ENCODE assay signal across 8 mouse cellular contexts in the genomic region with DNA sequence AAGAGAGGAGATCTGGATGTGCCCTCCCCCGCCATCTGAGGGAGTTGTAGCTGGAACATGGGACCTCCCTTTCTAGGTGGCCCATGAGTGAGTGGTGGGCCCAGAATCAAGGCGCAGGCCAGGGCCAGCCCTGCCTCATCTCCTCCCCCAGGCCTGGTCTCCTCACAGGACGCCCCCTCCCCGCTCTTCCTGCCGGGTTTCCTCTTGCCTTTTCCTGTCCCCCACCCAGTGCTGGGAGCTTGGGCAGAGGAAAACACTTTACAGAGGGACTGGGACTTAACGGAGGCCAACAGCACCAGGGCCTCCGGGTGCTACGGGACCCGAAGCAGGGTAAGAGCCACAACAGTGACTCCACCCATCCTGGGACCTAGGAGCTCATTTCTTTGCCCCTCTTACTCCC. TPM values are rescaled to one million over a fixed set of nuclear protein-coding genes. Genes with fewer than 3 reads are reported as not detected.
DNase-seq lines count a peak whose midpoint lies in the region; ATAC-seq and TF ChIP-seq lines count a peak whose summit lies in the region.

Gene Rasip1, plus strand, starts transcription at position 228 of the 400 bp plus-strand sequence.

- peaks cover 9% of the 10 kb centered on the region for H3K4me1 ChIP-seq in erythroblast, embryonic 14.5 days (ENCODE audit: control insufficient read depth)
- H3K4me1 ChIP-seq in forebrain, embryonic 13.5 days: peaks cover 8% of the 10 kb centered on the region
- H3K4me1 ChIP-seq in hindbrain, embryonic 13.5 days (replicated peaks): peaks cover 14% of the 10 kb centered on the region
- H3K4me1 ChIP-seq in liver, embryonic 12.5 days: peaks cover 16% of the 10 kb centered on the region
- no peaks in the 10 kb centered on the region; the same call in 1 of the 2 replicates for H3K4me1 ChIP-seq in small intestine, adult 2 months (ENCODE audit: control insufficient read depth, insufficient read depth, insufficient read length, low read length)

- no peak for ATAC-seq in erythroblast, adult 5-6 weeks (replicated peaks; ENCODE audit: low FRiP score, poor library complexity, severe bottlenecking)
- ATAC-seq in forebrain, embryonic 13.5 days: no peak
- no peak for ATAC-seq in hindbrain, embryonic 13.5 days (ENCODE audit: low FRiP score)
- 0 out of 2 replicates have a peak, but pooled peaks have one; percentile 19 for ATAC-seq in liver, embryonic 12.5 days

- peaks cover 60% of the 10 kb centered on the region for H3K27me3 ChIP-seq in erythroblast, embryonic 14.5 days (ENCODE audit: control insufficient read depth)
- peaks cover 26% of the 10 kb centered on the region for H3K27me3 ChIP-seq in forebrain, embryonic 13.5 days
- H3K27me3 ChIP-seq in hindbrain, embryonic 13.5 days: peaks cover 40% of the 10 kb centered on the region
- H3K27me3 ChIP-seq in liver, embryonic 12.5 days (replicated peaks): peaks cover 78% of the 10 kb centered on the region
- peaks cover 24% of the 10 kb centered on the region for H3K27me3 ChIP-seq in small intestine, adult 2 months (ENCODE audit: control insufficient read depth, insufficient read depth, low read length)

- peak within 1 kb of the TSS; percentile 84 for H3K27ac ChIP-seq in forebrain, embryonic 13.5 days
- H3K27ac ChIP-seq in hindbrain, embryonic 13.5 days: peak within 1 kb of the TSS; percentile 94
- peak within 1 kb of the TSS; percentile 42 for H3K27ac ChIP-seq in liver, embryonic 12.5 days
- peak within 1 kb of the TSS; percentile 17 for H3K27ac ChIP-seq in small intestine, adult 2 months (ENCODE audit: insufficient read depth, low read depth, low read length)

- no peak for DNase-seq in cerebellum, postnatal 36 days
- no peak for DNase-seq in yolk sac, embryonic 10.5 days (ENCODE audit: low spot score)

- WGBS in forebrain, embryonic 13.5 days: 87% methylated on average over 9 of the region's 9 CpGs
- WGBS in hindbrain, embryonic 13.5 days: 86% methylated on average over 9 of the region's 9 CpGs
- 34% methylated on average over 9 of the region's 9 CpGs for WGBS in liver, embryonic 12.5 days (ENCODE audit: insufficient replicate concordance)
- 80% methylated on average over 9 of the region's 9 CpGs for WGBS in small intestine, adult 2 months

- H3K4me3 ChIP-seq in erythroblast, embryonic 14.5 days (replicated peaks): peak within 1 kb of the TSS; percentile 52
- peak within 1 kb of the TSS; percentile 55 for H3K4me3 ChIP-seq in forebrain, embryonic 13.5 days
- peak within 1 kb of the TSS; percentile 55 for H3K4me3 ChIP-seq in hindbrain, embryonic 13.5 days
- peak within 1 kb of the TSS; percentile 59 for H3K4me3 ChIP-seq in liver, embryonic 12.5 days
- H3K4me3 ChIP-seq in small intestine, adult 2 months (ENCODE audit: low read depth, low read length): peak within 1 kb of the TSS; percentile 59

- TF ChIP-seq POLR2A in small intestine, adult 2 months (IDR thresholded peaks at IDR 0.05; ENCODE audit: low read depth, low read length): no peak

- peak within 1 kb of the TSS; percentile 88 for H3K4me2 ChIP-seq in forebrain, embryonic 13.5 days
- peak within 1 kb of the TSS; percentile 90 for H3K4me2 ChIP-seq in hindbrain, embryonic 13.5 days
- H3K4me2 ChIP-seq in liver, embryonic 12.5 days: peak within 1 kb of the TSS; percentile 83

- peaks cover 2% of the 10 kb centered on the region; the same call in 1 of the 2 replicates for H3K9me3 ChIP-seq in erythroblast, embryonic 14.5 days (ENCODE audit: control insufficient read depth, low read length)
- no peaks in the 10 kb centered on the region for H3K9me3 ChIP-seq in forebrain, embryonic 13.5 days (replicated peaks)
- H3K9me3 ChIP-seq in hindbrain, embryonic 13.5 days: no peaks in the 10 kb centered on the region
- no peaks in the 10 kb centered on the region for H3K9me3 ChIP-seq in liver, embryonic 12.5 days (replicated peaks)

- H3K36me3 ChIP-seq in erythroblast, embryonic 14.5 days (ENCODE audit: control insufficient read depth): no peaks in the 10 kb centered on the region
- H3K36me3 ChIP-seq in forebrain, embryonic 13.5 days (ENCODE audit: poor library complexity, severe bottlenecking): no peaks in the 10 kb centered on the region
- H3K36me3 ChIP-seq in hindbrain, embryonic 13.5 days: no peaks in the 10 kb centered on the region
- no peaks in the 10 kb centered on the region for H3K36me3 ChIP-seq in liver, embryonic 12.5 days
- H3K36me3 ChIP-seq in small intestine, adult 2 months (ENCODE audit: control insufficient read depth, insufficient read depth, low read length): no peaks in the 10 kb centered on the region

- peak within 1 kb of the TSS; percentile 78 for H3K9ac ChIP-seq in forebrain, embryonic 13.5 days
- peak within 1 kb of the TSS; percentile 89 for H3K9ac ChIP-seq in hindbrain, embryonic 13.5 days
- H3K9ac ChIP-seq in liver, embryonic 12.5 days: peak within 1 kb of the TSS; percentile 61

- no peak for TF ChIP-seq CTCF in small intestine, adult 2 months (IDR thresholded peaks at IDR 0.05; ENCODE audit: extremely low read depth, insufficient read length, insufficient replicate concordance, low read depth, low read length)

RNA-seq across cellular contexts. Expression of gene Rasip1, which starts in this region (rescaled TPM):
- 0.04 and 0.06 TPM in 2 replicates for polyA plus RNA-seq in erythroblast, embryonic 14.5 days (2012)
- total RNA-seq in erythroblast, adult 5-6 weeks (2015; ENCODE audit: low replicate concordance): not detected in 2 replicates
- not detected in 2 replicates for total RNA-seq in erythroblast, adult 5-6 weeks (2017; ENCODE audit: low replicate concordance)
- 5.7 TPM in 2 replicates for polyA plus RNA-seq in forebrain, embryonic 13.5 days (2015; fragmentation: Nextera tagmentation; extraction: Ambion mirVana)
- polyA plus RNA-seq in hindbrain, embryonic 13.5 days (2015; fragmentation: Nextera tagmentation; extraction: Ambion mirVana): 12.0 and 12.7 TPM in 2 replicates
- polyA plus RNA-seq in liver, embryonic 12.5 days (2016; fragmentation: Nextera tagmentation; extraction: Ambion mirVana): 10.5 and 11.8 TPM in 2 replicates
- polyA plus RNA-seq in small intestine, adult 2 months (2012; rRNA removed): 7.2 and 11.6 TPM in 2 replicates

Comparison
In these comparisons a context has a peak if more than half of its experiments do, and no peak if none do; other contexts are left out.
1. H3K27ac ChIP-seq: peak in every context shown above with its lines; median percentile 94 in hindbrain, embryonic 13.5 days; 84 in forebrain, embryonic 13.5 days; 42 in liver, embryonic 12.5 days; 17 in small intestine, adult 2 months.